Mouse (Mus musculus): Measurements from ENCODE around the gene Upk1a. TPM values are rescaled to one million over a fixed set of nuclear protein-coding genes. Genes with fewer than 3 reads are reported as not detected.

The Upk1a gene
- polyA plus RNA-seq (2012; rRNA removed): 2.0 and 2.1 TPM in 2 replicates

DNA sequence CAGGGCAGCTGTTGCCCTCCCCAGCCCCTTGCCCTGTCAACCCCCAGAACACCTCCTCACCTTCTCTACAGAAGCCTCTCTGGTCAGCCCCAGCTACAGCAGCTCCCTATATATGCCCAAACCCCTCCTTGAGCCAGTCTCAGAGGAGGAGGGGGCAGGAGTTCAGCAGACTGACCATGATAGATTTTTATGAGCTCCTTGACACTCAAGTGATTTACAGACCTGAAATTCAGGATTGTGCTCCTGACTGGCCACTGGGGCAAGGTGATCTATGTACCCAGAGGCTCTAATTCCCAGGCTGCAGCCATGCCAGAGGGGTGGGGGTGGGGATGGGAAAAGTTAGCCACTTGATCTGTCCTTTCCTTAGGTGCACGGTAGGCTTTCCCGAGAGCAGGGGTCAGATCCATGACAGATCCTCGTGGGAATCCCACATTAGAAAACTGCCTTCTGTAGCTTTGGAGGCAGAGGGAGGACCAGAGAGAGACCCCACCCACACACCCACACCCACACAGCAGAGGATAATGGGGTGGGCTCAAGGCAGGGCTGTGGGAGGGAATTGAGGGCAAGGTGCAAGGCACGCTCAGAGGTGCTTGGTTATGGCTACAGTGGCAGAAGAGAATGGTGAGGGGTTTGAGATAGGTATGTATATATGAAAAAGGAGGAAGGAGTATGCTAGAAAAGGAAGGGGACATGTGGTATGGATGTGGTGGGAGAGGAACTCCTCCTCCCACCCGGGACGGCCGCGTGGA, at the start of gene Upk1a:
TSS of gene Upk1a (minus strand) at position 194 of the 749 bp plus-strand sequence.
- Histone ChIP-seq H3K27ac (ENCODE audit: insufficient read depth, low read length) (no peak within 1 kb of the TSS), H3K4me3 (ENCODE audit: insufficient read depth, low read length) (no peak within 1 kb of the TSS), H3K4me1 (ENCODE audit: control insufficient read depth, insufficient read depth, low read length) (no peaks in the 10 kb centered on the region)
- no peak for TF ChIP-seq CTCF (IDR thresholded peaks at IDR 0.05; ENCODE audit: extremely low read depth, insufficient read depth, low read length)
- no peak for TF ChIP-seq POLR2A (IDR thresholded peaks at IDR 0.05; ENCODE audit: extremely low read depth, insufficient read depth, low read length)

DNA sequence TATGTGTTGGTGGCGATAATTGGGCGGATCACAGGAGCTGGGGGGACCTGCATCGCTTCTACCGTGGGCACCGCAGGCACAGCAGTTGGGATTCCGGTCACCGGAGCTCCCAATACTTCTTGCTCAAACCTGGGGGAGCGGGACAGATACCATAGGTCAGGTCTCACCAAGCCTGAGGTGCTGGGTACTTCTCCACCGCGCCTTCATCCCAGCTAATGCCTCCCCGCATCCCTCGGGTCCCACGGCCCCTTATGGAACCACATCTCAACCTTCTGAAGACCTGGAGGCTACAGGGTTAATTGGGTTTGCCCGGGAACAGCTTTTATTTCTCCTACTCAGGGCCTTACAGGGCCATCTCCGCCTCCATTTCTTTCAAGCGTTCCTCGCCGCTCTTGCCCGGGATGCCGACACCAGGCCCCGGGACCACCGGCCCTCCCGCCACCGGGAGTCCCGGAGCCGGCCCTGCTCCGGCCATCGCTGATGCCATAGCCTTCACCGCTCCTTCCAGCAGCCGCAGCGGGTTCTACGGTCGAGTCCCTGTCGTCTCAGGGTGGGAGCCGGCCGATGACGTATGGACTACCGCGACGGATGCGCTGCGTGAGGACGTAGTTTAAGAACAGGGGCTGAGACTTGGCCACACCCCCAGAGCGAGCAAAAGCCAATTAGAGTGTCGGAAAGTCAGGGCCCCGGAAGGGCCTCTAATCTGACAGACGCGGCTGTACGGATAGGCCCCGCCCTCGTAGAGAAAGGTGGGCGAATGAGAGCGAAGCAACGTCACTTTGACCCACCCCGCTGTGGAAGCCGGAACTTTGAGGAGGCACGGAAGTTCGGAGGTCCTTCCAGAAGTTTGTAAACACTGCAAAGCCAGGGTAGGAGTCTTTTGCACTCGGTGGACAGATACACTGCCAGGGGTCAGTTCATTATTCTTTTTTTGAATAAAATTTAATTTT, 37.2 kb upstream of the Upk1a start, which contains the start of gene Rbm42:
TSS of gene Rbm42 (minus strand) at position 727 of the 950 bp plus-strand sequence.
- TF ChIP-seq CTCF (IDR thresholded peaks at IDR 0.05; ENCODE audit: extremely low read depth, insufficient read depth, low read length) (no peak), POLR2A (IDR thresholded peaks at IDR 0.05; ENCODE audit: extremely low read depth, insufficient read depth, low read length) (peak; percentile 55; the same call in 1 of the 2 replicates)
- Histone ChIP-seq H3K27ac (ENCODE audit: insufficient read depth, low read length) (no peak within 1 kb of the TSS), H3K4me1 (ENCODE audit: control insufficient read depth, insufficient read depth, low read length) (peaks cover 2% of the 10 kb centered on the region; the same call in 1 of the 2 replicates), H3K4me3 (ENCODE audit: insufficient read depth, low read length) (peak within 1 kb of the TSS; percentile 81)

DNA sequence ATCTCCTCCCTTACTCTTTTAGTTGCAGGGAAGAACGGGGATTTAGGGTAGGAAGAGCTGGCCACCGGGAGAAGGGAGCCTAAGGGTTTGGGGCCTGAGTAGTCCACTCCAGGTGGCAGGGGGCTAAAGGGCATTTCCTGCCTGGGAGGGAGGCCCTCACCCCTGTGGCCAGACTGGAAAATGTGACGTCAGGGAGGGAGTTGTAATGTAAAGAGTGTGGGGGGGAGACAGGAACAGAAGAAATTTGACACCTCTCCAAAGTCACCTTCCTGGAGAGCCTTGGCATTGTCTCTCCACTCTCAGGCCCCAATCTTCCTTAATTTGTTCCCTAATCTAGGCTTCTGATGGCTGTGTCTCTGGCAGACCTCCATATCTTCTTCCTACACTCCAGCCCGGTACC, 26.4 kb upstream of the Upk1a start:
- no peak overlapping the region for H3K4me3 ChIP-seq (ENCODE audit: insufficient read depth, low read length)
- H3K27ac ChIP-seq (ENCODE audit: insufficient read depth, low read length): no peak overlapping the region
- no peak for TF ChIP-seq POLR2A (IDR thresholded peaks at IDR 0.05; ENCODE audit: extremely low read depth, insufficient read depth, low read length)
- no peak for TF ChIP-seq CTCF (IDR thresholded peaks at IDR 0.05; ENCODE audit: extremely low read depth, insufficient read depth, low read length)
- H3K4me1 ChIP-seq (ENCODE audit: control insufficient read depth, insufficient read depth, low read length): no peaks in the 10 kb centered on the region

DNA sequence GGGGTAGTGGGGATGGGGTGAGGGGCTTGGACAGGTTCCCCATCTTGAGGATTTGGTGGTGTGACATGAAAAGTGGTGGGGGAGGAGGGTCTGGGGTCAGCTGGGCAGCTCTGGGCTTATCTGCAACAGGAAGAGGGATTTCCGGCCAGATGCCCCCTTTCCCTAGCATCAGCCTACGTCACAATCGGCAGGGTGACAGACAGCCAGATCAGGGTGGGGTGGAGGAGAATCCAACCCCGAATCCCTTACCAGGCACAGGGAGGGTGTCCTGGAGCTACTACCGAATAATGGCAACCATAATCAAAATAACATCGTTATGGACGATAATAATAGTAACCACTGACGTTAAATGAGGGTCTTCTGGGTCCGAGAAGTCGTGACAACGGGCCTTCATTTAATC, 23.7 kb upstream of the Upk1a start:
- Histone ChIP-seq H3K4me3 (ENCODE audit: insufficient read depth, low read length) (no peak overlapping the region), H3K4me1 (ENCODE audit: control insufficient read depth, insufficient read depth, low read length) (no peaks in the 10 kb centered on the region), H3K27ac (ENCODE audit: insufficient read depth, low read length) (no peak overlapping the region)
- TF ChIP-seq POLR2A (IDR thresholded peaks at IDR 0.05; ENCODE audit: extremely low read depth, insufficient read depth, low read length) (no peak), CTCF (IDR thresholded peaks at IDR 0.05; ENCODE audit: extremely low read depth, insufficient read depth, low read length) (no peak)

DNA sequence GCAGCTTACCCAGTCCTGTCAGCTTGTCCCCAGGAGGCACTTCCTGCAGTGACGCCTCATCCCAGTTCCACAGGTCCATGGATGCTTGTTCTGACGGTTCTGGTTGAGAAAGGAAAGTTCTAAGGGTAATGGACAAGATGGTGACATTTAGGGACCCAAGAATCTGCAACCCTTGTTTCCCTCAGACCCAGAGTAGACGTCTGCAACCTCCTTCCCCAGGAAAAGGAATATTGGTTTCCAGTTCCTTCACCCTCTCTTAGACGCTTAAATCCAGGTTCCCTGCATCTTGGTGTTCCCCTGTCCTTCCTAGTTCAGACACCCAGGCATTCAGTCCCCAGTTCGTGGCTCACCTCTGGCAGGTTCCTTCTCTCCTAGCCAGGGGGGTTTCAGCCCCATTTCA, 23.1 kb upstream of the Upk1a start, which contains the start of gene Etv2:
TSS of gene Etv2 (minus strand) at position 101 of the 400 bp plus-strand sequence.
- TF ChIP-seq POLR2A (IDR thresholded peaks at IDR 0.05; ENCODE audit: extremely low read depth, insufficient read depth, low read length): no peak
- no peak for TF ChIP-seq CTCF (IDR thresholded peaks at IDR 0.05; ENCODE audit: extremely low read depth, insufficient read depth, low read length)
- Histone ChIP-seq H3K4me3 (ENCODE audit: insufficient read depth, low read length) (no peak within 1 kb of the TSS), H3K27ac (ENCODE audit: insufficient read depth, low read length) (no peak within 1 kb of the TSS), H3K4me1 (ENCODE audit: control insufficient read depth, insufficient read depth, low read length) (no peaks in the 10 kb centered on the region)

DNA sequence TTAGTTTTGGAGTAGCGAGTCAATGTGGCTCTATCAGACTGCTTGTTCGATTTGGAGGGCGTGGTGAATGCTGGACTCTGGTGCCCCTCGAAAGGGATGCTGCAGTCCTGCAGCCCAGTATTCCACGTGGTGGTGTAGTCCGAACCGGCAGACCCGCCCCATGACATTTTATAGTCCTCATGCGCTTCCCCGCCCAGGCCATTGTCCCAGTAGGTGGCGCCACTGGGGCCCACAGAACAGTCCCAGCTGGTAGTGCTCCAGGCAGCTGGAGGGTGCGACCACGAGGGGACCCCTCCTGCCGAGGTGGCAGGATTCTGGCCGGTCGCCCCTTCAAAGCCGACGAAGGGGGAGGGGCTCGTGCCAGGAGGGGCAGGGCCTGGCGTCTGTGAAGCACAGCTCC, 22.0 kb upstream of the Upk1a start:
- no peak overlapping the region for H3K27ac ChIP-seq (ENCODE audit: insufficient read depth, low read length)

DNA sequence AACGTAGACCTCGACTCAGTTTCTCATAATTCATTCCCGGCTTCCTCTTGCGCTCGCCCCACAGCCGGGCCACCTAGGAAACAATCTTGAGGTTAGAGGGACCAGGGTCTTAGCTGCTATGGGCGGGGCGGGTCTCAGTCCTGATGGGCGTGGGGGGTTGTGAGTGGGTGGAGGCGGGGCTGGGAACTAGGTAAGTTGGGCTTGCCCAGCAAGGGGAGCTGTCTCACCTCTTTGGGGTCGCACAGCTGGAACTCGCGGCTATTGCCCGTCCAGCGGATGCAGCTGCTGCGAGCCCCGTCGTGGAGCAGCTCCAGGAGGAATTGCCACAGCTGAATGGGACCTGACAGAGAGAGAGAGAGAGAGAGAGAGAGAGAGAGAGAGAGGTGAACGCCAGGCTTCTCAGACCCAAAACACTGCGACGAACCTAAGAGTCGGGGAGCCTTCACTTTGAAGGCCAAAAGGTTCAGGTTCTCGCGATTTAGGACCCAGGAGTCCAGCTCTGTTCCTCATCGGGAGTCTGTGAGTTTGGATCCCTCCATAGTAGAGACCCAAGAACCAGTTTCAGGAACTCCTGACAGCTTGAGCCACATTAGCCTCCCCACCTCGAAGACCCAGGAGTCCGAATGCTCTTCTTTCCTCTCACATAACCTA, 21.2 kb upstream of the Upk1a start:
- H3K27ac ChIP-seq (ENCODE audit: insufficient read depth, low read length): no peak overlapping the region
- H3K4me3 ChIP-seq (ENCODE audit: insufficient read depth, low read length): no peak overlapping the region
- H3K4me1 ChIP-seq (ENCODE audit: control insufficient read depth, insufficient read depth, low read length): no peaks in the 10 kb centered on the region
- TF ChIP-seq POLR2A (IDR thresholded peaks at IDR 0.05; ENCODE audit: extremely low read depth, insufficient read depth, low read length) (no peak), CTCF (IDR thresholded peaks at IDR 0.05; ENCODE audit: extremely low read depth, insufficient read depth, low read length) (no peak)

More for the DNA sequence above, 22.0 kb upstream of the Upk1a start:
- Histone ChIP-seq H3K4me3 (ENCODE audit: insufficient read depth, low read length) (no peak overlapping the region), H3K4me1 (ENCODE audit: control insufficient read depth, insufficient read depth, low read length) (no peaks in the 10 kb centered on the region)
- TF ChIP-seq CTCF (IDR thresholded peaks at IDR 0.05; ENCODE audit: extremely low read depth, insufficient read depth, low read length) (peak; percentile 14; the same call in 1 of the 2 replicates), POLR2A (IDR thresholded peaks at IDR 0.05; ENCODE audit: extremely low read depth, insufficient read depth, low read length) (no peak)

DNA sequence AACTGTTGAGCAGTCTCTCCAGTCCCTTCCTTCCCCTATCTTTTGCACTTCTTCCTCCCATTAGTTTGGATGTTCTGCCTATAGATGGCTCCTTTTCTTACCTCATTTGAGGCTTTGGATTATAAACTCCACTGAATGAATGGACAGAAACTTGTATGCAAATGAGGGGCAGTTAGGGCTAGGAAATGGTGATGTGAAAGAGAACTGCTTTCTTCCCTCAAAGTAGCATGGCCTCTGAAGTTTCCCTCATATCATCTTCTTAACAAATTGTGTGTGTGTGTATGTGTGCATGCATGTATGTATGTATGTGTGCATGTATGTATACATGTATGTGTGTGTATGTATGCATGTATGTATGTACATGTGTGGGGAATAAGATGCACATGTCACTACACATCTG, 16.4 kb upstream of the Upk1a start:
- Histone ChIP-seq H3K4me1 (ENCODE audit: control insufficient read depth, insufficient read depth, low read length) (peaks cover 1% of the 10 kb centered on the region; the same call in 1 of the 2 replicates), H3K4me3 (ENCODE audit: insufficient read depth, low read length) (no peak overlapping the region), H3K27ac (ENCODE audit: insufficient read depth, low read length) (no peak overlapping the region)
- TF ChIP-seq CTCF (IDR thresholded peaks at IDR 0.05; ENCODE audit: extremely low read depth, insufficient read depth, low read length): no peak
- TF ChIP-seq POLR2A (IDR thresholded peaks at IDR 0.05; ENCODE audit: extremely low read depth, insufficient read depth, low read length): no peak

DNA sequence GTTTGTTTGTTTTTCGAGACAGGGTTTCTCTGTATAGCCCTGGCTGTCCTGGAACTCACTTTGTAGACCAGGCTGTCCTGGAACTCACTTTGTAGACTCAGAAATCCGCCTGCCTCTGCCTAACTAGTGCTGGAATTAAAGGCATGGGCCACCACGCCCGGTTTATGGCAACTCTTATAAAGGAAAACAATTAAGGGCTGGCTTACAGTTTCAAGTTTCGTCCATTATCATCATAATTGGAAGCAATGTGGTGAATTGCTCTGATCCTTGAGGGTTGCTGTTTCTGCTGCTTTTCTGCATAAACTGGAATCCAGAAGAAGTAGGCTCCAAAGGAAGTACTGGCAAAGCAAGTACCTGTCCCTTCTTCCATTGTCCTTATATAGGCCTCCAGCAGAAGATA, 14.0 kb upstream of the Upk1a start:
- Histone ChIP-seq H3K4me1 (ENCODE audit: control insufficient read depth, insufficient read depth, low read length) (peaks cover 1% of the 10 kb centered on the region; the same call in 1 of the 2 replicates), H3K4me3 (ENCODE audit: insufficient read depth, low read length) (peak overlapping the region; percentile 97; the same call in 1 of the 2 replicates), H3K27ac (ENCODE audit: insufficient read depth, low read length) (no peak overlapping the region)
- no peak for TF ChIP-seq CTCF (IDR thresholded peaks at IDR 0.05; ENCODE audit: extremely low read depth, insufficient read depth, low read length)
- TF ChIP-seq POLR2A (IDR thresholded peaks at IDR 0.05; ENCODE audit: extremely low read depth, insufficient read depth, low read length): no peak
